Mouse (Mus musculus) cerebellum, postnatal 4 days (tissue): ENCODE data around the gene Nelfe.
"Not testable (repeated sequence)": the region's sequence is repeated elsewhere in the genome, so short reads cannot be mapped to it uniquely, and the experiment has no call there.

Experiments
- DNase-seq, 2 experiments: peaks; one replicate each; pipeline ENCODE4 v3.0.0; 2022; ENCODE audit warnings: low spot score in 2 of 2, mixed read lengths in 1 of 2

Gene Nelfe

DNA sequence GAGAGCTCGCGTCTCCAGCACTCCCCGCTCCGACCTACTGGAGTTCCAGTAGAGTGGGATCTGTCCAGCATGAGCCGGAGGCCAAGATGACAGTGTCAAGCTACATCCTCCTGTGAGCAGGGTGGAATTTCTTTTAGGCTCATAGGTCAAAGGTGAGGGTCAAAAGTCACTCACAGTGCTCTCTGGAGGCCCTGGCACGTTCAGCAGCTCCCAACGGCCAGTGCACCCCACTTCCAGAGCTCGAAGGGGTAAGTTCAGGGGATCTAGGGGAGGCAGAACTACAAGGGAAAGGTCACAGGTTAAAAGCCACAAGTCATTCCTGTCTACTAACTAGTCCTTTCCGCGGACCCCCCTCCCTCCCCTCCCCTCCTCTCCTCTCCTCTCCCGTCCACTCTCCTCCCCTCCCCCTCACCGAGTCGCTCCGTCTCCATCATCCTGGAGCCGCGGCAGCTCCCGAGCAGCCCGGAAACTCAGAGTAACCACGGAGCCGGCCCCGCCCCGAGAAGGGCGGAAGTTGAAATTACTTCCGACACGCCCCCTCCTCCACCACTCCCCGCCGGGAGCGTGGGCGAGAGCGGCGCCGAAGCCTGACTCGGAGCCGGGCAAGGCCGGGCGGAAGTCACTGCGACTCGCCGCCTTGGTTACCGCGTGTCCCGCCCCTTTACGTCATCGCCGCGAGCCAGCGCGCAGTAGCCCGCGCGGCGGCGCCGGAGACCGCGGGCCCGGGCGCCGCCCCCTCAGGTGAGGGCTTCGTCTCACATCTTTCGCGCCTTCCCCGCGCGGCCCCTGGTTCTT is at the start of gene Nelfe, which contains the start of gene Skiv2l:
Nelfe (plus strand) TSS at position 670 of the 795 bp plus-strand sequence.
Skiv2l (minus strand) TSS at position 489 of the 795 bp plus-strand sequence.
- DNase-seq = peak; percentile 95 to 98

- peak in 1 of 2 experiments; percentile 15 for DNase-seq
Observed at GRCm38 (mm10) chr17:34800781-34801305, 49.3 kb upstream of the Nelfe start.

- DNase-seq = peak in 1 of 2 experiments; percentile 11
Observed at GRCm38 (mm10) chr17:34802756-34803155, 47.4 kb upstream of the Nelfe start.

DNA sequence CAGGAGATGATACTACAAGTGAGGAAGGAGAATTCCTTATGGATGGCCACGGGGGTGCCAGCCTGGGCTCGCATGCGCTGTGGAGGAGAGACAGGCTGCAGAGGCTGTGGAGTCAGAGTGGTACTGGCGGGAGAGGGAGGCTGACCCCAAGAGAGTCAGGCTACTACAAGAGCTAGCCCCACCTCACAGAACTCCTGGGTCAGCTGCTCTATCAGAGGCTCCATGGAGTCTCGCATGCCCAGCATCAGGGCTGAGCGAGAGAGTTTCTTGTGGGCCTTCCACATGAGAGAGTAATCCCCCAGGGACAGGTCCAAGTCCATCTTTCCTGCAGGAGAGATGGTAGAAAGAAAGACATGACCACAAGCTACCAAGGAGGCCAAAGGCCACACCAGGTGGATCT is 46.8 kb upstream of the Nelfe start:
- peak in 1 of 2 experiments; percentile 13 for DNase-seq

GRCm38 (mm10) chr17:34804301-34804700 is 45.9 kb upstream of the Nelfe start, which contains the start of gene Cyp21a1:
Cyp21a1 (minus strand) TSS chr17:34804561.
- DNase-seq = not testable (repeated sequence)

GRCm38 (mm10) chr17:34804871-34805562 is 45.2 kb upstream of the Nelfe start:
- peak in 1 of 2 experiments; percentile 17 for DNase-seq

DNA sequence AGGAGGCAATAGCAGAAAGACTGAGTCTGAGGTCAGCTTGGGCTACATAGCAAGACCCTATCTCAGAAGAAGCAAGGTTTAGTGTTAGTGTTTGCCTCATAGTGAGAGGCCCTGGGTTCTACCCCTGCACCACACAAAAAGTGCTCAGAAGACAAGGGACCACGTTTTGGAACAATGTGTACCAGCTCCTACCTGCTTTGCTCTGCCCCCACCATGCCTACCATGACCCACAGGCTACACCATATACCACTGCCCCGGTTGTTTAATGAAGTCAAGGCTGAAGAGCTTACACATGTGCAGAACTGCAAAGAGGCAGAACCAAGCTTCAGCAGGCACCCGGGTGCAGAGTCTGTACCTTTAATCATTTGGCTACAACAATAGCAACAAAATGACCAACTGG is 43.0 kb upstream of the Nelfe start:
- no peak for DNase-seq

DNA sequence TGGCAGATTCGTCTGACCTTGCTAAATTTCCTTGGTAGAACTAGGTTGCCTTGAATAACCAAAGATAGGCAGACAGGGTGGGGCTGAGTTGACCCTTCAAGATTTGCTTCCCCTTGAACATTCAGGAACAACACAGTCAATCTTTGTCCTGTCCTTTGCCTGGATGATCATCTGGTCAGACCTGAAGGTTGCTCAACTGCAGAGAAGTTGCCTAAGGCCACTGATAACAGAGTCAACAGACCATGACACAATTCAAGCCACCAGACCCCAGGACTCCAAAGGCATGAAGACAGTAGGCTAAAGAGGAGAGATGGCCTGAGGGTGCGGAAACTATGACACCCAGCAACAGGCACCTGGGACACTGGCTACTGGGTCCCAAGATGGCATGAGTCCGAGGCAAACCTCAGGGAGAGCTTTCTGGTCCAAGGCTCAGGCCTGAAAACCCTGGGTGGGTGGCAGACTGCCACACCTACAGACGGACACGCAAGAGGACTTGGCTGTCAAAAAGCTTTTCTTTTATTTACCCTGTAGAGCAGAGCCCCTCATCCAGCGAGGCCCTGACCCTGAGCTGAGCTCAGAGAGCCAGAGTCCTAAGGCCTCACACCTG is 41.5 kb upstream of the Nelfe start:
- peak in 1 of 2 experiments; percentile 11 for DNase-seq

- DNase-seq = not testable (repeated sequence)
Observed at GRCm38 (mm10) chr17:34810411-34810810, 39.8 kb upstream of the Nelfe start.

DNA sequence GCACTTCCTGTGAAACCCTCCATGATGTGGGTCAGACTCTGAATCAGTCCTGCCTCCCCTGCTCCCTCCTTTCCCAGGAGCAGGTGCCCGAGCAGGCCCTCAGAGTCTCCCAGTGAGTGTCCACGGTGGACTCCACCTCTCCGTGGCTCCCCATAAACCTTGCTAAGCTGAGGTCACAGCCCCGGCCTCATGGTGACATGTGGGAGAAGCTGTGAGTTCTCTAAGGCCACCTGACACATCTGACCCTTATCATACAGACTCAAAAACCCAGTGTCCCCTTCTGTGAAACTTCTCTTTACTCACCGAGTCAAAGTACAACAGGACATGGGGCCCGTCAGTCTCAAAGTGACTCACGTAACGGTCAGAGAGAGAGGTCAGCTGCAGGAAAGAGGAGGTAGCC is 39.4 kb upstream of the Nelfe start:
- DNase-seq = not testable (repeated sequence)

GRCm38 (mm10) chr17:34811275-34811674 is 38.9 kb upstream of the Nelfe start:
- DNase-seq = no peak

DNA sequence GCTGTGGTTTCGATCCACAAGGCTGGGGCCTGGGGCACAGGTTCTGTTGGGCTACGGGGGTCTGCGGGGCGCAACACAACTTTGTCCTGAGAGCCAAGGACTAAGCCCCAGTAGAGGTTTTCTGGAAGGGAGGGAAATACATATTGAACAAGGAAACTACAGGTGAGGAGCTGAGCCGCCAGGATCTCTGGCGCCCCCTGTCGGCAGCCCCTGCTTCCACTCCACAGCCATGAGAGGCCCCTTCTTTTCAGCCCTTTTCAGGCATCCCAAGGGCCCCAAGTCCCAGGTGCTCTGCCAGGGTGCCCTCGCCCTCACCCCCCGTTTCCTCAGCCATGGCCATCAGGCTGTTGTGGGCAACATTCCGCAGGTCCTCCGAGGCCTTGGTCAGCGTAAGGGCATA is 36.4 kb upstream of the Nelfe start:
- peak in 1 of 2 experiments; percentile 28 for DNase-seq

DNA sequence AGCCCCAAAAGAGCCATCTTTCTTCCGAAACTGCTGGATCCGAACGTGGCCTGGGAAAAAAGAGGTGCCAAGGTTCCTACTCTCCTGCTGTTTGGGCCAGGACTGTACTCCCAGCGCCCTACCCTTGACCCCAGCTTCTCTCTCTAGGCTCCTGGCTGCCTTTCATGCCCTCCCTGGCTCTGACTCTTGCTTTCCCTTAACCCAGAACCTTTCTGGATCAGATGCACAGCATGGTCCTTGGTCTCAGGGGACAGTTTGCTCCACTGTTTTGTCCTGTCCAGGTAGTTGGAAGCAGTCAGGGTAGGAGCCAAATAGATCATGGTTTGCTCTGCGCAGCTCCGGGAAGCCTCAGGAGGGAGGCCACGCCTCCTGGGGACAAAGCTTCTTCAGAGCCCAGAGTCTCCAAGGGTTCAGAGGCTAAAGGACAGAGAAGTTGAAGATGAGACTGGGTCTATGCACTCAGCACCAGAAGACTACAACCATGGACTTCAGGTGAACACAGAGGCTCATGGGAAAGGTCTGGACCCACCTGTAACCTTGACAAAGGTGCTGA is 35.3 kb upstream of the Nelfe start:
- DNase-seq = no peak

DNA sequence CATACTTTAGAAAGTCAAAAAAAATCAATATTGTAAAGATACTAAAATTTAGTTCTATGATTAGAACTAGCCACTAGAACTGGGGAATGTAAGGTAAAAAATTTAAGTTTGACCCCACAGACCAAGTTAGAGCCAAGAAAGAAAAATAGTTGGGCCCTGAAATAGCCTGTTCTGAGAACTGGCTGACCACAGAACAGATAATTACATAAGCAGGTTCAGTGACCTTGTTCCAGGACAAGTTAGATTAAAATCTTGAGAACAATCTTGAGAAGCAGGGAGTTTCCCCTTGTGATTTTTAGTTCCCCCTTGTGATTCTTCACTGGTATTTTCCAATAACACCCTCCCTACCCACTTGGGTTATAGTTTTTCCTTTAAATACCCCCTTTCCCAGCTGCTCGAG is 19.4 kb upstream of the Nelfe start:
- DNase-seq = not testable (repeated sequence)

DNA sequence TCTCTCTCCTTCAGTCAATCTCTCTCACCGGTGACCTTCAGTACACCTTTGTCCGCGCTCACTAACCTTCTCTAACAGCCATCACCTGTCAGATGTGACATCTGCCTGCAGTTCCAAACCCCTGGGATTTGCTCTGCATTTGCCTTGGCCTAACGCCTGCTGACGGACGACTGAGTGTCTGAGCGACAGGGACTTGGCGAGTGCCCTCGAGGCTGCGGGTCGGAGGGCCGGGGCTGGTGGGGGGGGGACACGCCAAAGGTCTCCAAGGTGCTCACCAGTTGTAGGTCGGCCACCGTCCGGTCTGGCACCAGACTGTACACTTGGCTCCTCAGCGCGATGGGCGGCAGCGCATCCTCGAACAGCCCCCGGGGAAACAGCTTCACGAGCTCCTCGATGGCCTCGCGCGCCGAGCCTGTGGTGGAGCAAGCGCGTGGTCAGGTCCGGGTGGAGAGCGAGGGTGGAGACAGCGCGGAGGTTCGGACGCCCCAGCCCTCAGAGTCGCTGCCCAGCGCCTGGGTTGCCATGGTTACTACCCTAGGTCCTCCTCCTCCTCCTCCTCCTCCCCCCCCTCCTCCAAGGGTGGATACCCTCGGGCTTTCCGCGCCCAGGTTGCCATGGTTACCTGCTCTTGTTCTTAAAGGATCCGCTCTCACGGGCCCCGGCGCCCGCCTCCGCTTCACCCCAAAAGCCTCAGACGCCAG is 13.9 kb upstream of the Nelfe start:
- no peak for DNase-seq

DNA sequence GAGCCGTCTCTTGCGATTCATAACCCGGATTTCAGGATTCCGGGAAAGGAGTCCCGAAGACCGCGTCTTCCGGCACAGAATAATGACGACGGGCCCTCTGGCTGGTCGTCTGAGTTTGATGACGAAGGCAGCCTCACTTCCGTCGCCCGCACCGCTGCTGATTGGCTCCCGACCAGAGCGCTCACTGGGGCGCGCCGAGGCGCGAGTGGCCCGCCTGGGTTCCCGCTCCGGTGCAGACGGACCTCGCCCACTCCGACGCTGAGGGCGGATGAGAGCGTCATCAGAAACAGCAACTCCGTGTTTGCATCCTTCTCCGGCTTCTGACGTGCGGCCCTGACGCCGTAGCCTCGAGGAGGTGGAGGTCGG is 13.4 kb upstream of the Nelfe start, which contains the start of the genes Stk19 and Dxo:
Stk19 (minus strand) TSS at position 90 of the 366 bp plus-strand sequence.
Dxo (plus strand) TSS at position 164 of the 366 bp plus-strand sequence.
- DNase-seq = peak; percentile 94 to 97

DNA sequence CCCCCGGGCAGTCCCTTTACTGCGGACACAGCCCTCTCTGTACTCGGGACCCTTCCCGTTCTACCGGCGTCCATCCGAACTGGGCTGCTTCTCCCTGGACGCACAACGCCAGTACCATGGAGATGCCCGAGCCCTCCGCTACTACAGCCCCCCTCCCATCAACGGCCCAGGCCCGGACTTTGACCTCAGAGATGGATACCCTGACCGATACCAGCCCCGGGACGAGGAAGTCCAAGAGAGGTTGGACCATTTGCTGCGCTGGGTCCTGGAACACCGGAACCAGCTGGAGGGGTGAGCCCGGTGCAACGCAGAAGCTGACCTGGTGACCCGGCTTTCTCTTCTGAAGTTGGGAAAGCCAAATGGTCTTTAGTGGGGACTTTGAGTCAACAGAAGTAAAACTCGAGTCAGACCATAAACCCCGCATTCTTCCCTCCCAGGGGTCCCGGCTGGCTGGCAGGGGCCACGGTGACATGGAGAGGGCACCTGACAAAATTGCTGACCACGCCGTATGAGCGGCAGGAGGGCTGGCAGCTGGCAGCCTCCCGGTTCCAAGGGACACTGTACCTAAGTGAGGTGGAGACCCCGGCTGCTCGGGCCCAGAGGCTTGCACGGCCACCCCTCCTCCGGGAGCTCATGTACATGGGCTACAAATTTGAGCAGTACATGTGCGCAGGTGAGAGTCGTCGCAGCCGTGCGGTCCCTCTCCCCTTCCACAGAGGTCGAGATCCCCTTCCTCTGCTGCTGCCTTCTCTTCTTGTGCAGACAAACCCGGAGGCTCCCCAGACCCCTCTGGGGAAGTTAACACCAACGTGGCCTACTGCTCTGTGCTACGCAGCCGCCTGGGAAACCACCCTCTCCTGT is 12.5 kb upstream of the Nelfe start:
- DNase-seq = peak in 1 of 2 experiments; percentile 28

DNA sequence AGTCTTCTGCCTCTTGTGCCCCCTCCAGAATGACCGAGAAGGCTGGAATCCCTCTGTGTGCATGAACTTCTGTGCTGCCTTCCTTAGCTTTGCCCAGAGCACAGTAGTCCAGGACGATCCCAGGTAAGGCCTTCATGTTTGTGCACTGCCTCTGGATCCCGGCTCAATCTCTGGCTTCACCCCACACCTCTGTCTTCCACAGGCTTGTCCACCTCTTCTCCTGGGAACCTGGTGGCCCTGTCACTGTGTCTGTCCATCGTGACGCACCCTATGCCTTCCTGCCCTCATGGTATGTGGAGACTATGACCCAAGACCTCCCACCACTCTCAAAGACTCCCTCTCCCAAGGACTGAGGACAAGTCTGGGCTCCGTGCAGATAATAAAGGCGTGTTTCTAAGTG is 11.4 kb upstream of the Nelfe start:
- DNase-seq = no peak

DNA sequence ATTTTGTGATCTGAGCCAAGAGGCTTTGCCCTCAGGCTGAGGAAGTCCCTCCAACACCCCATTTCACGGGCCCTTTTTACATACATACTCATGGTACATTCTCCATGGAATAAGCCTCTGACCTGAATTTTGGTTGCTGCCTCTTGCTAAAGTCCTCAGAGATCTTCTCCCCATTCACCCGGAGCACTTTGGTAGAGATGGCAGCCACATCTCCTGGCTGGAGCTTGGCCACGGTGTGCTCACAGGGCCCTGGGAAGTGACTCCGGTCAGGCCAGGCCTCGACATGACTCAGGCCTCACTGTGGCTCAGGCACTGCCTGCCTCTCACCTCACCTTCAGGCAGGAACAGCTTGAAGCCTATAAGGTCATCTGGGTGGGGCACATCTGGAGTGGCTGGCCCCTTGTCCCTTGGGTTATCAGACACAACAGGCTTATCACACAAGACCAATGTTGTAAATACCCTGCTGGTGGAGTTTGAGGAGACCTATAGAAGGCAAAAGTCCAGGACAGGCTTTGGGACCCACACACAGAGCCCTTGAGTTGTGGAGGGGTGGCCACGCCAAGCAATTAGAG is 9.4 kb upstream of the Nelfe start:
- no peak for DNase-seq

- DNase-seq = no peak
Observed at GRCm38 (mm10) chr17:34844884-34845283, 5.3 kb upstream of the Nelfe start.
